Mouse (Mus musculus) liver, adult 2 months (tissue): ENCODE results near the gene Trappc12. TPM values are rescaled to one million over a fixed set of nuclear protein-coding genes. Genes with fewer than 3 reads are reported as not detected.
"Not testable (repeated sequence)": the region's sequence is repeated elsewhere in the genome, so short reads cannot be mapped to it uniquely, and the experiment has no call there.

ENCODE experiments used
- DNase-seq: peaks from one replicate; pipeline ENCODE4 v3.0.0-alpha.2; 2011; ENCODE audit warnings: low read depth, low spot score; ENCODE audit errors: extremely low read depth
- H3K27ac ChIP-seq: fragments of 200-500 bp; replicated peaks from 2 replicates; pipeline ENCODE4 v1.5.1; 2012; ENCODE audit warnings: low read depth, mild to moderate bottlenecking, control low read depth, inconsistent platforms, low read length; ENCODE audit not compliant: insufficient read depth
- H3K27me3 ChIP-seq: fragments of 200-500 bp; 2 replicates; pipeline ENCODE4 v1.6.1; 2012; ENCODE audit warnings: mild to moderate bottlenecking, moderate library complexity, low read length, inconsistent platforms; ENCODE audit not compliant: control insufficient read depth, insufficient read depth
- H3K36me3 ChIP-seq: fragments of 200-500 bp; 2 replicates; pipeline ENCODE4 v1.6.1; 2012; ENCODE audit warnings: low read length, inconsistent platforms; ENCODE audit not compliant: control insufficient read depth, insufficient read depth
- H3K4me1 ChIP-seq: fragments of 200-500 bp; 2 replicates; pipeline ENCODE4 v1.6.1; 2011; ENCODE audit warnings: low read length; ENCODE audit not compliant: control insufficient read depth, insufficient read depth
- H3K4me3 ChIP-seq: fragments of 200-500 bp; 2 replicates; pipeline ENCODE4 v1.5.1; 2011; ENCODE audit warnings: low read depth, mild to moderate bottlenecking, control low read depth, low read length, moderate library complexity; ENCODE audit not compliant: insufficient read depth
- H3K79me2 ChIP-seq: fragments of 200-500 bp; 2 replicates; pipeline ENCODE4 v1.6.1; 2012; ENCODE audit warnings: inconsistent platforms, mild to moderate bottlenecking, low read length, moderate library complexity; ENCODE audit not compliant: control insufficient read depth, insufficient read depth
- H3K9ac ChIP-seq: fragments of 200-500 bp; 2 replicates; pipeline ENCODE4 v1.6.1; 2012; ENCODE audit warnings: low read depth, mild to moderate bottlenecking, control low read depth, inconsistent platforms, low read length
- CTCF ChIP-seq: fragments of 200-500 bp; IDR thresholded peaks from 2 replicates; pipeline ENCODE4 v1.5.1; 2011; ENCODE audit warnings: low read depth, low read length, control low read depth
- POLR2A ChIP-seq: fragments of 200-500 bp; IDR thresholded peaks from 2 replicates; pipeline ENCODE4 v1.6.1; 2011; ENCODE audit warnings: low read length, control low read depth; ENCODE audit not compliant: insufficient read depth; ENCODE audit errors: extremely low read depth
- WGBS: fragments of 180-500 bp; shearing (Covaris S2); methylation state at CpG from one replicate; pipeline ENCODE4 v1.1.7; 2018; 5-methylcytosine and 5-hydroxymethylcytosine counted together
- polyA plus RNA-seq: library from polyadenylated mRNA; depleted of rRNA; stranded (reverse); fragments of >200 nt; gene quantifications from 2 replicates; pipeline ENCODE4 v1.2.3, GENCODE M21; 2012
- total RNA-seq: library from RNA; depleted of rRNA; stranded (reverse); fragments of >200 nt; gene quantifications from 2 replicates; pipeline ENCODE4 v1.2.3, GENCODE M21; 2014

Trappc12 gene
- total and polyA plus RNA-seq, 2 experiments, result 14.3 to 18.1 TPM

DNA sequence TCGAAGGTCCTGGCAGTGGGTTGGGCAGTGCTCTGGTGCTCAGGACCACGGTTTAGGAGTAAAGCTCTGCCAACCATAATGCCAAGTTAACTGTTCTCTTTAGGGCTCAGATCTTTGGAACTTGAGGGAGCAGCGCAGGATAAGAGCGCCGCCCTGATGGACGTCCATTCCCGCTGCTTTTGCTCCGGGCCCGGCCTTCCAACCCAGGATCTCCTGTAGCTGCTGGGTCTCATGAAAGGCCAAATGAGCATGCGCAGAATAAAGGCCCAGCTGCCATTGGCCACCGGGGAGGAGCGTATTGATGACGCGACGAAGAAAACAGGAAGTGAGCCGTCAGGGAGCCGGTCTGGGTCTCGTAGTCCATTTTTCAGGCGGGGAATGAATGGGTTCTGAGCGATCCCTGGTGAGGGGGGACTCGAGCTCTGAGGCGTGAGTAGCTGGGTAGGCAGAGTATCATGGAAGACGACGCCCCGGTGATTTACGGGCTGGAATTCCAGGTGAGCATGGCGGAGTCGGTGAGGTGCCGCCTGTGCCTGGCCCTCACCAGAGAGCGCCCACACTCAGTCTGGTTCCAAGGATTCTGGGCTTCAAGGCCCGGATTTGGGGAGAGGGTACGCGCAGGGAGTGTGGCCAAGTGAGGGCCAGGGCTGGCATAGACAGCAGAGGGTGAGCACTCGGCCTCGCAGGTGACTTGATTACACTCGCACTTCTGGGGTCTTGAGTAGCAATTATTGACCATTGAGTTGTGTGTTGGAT is 1.4 kb upstream of the Trappc12 start, which contains the start of gene Eipr1:
Gene Eipr1, plus strand, starts transcription at position 296 of the 756 bp plus-strand sequence.
- Histone ChIP-seq H3K36me3 (no peaks in the 10 kb centered on the region), H3K4me3 (peak within 1 kb of the TSS; percentile 74), H3K27me3 (no peaks in the 10 kb centered on the region), H3K79me2 (peaks cover 15% of the 10 kb centered on the region; the same call in 1 of the 2 replicates), H3K4me1 (peaks cover 7% of the 10 kb centered on the region; the same call in 1 of the 2 replicates), H3K27ac (peak within 1 kb of the TSS; percentile 32; the same call in 1 of the 2 replicates), H3K9ac (peak within 1 kb of the TSS; percentile 59)
- TF ChIP-seq CTCF, result no peak
- TF ChIP-seq POLR2A, result no peak
- DNase-seq, result peak; percentile 86
- 3% methylated on average over 36 of the region's 36 CpGs for WGBS

DNA sequence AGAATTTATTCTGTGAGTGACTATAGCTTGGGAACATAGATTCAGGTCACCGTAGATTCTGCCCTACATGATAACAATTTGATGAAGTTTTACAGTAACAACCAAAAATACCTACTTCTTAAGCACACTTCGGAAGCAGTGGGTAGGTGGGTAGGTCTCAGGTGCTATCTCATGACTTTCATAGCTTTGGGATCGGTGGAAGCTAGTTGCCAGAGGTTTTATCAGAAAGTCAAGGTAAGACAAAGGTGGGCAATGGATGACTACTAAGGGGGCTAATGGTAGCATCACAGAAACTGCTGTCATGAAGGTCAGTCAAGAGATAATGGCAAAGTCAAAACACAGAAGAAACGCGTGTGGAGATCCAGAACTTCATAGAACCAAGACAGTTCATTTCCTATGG is 604 bp upstream of the Trappc12 start:
- 97% methylated on average over 5 of the region's 5 CpGs for WGBS
- Histone ChIP-seq H3K27me3 (no peaks in the 10 kb centered on the region), H3K79me2 (peaks cover 15% of the 10 kb centered on the region; the same call in 1 of the 2 replicates), H3K36me3 (peaks cover 2% of the 10 kb centered on the region; the same call in 1 of the 2 replicates), H3K27ac (no peak overlapping the region), H3K4me1 (peaks cover 7% of the 10 kb centered on the region; the same call in 1 of the 2 replicates), H3K9ac (no peak overlapping the region), H3K4me3 (no peak overlapping the region; the same call in 1 of the 2 replicates)
- TF ChIP-seq CTCF (no peak), POLR2A (no peak)
- DNase-seq, result no peak

DNA sequence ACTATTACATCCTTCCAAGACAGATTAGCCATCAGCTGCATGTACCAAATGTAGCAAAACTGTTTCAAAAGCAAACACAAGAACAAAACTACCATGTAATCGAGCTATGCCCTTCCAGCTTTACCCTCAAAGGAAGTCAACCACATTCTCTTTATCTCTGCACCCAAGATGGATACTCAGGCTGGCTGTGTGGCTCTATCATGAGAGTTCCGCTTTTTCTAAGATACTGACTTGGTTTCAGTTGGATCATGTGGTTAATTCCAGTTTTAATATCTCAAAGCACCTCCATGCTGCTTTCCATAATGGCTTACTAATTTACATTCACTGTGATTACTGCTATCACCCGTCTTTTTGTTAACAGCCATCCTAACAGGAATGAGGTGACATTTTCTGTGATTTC is 6.9 kb downstream of the Trappc12 start:
- no peak for TF ChIP-seq POLR2A
- DNase-seq, result no peak
- no peak overlapping the region for H3K4me3 ChIP-seq
- no peak overlapping the region for H3K9ac ChIP-seq
- H3K27me3 ChIP-seq, result no peaks in the 10 kb centered on the region
- H3K36me3 ChIP-seq, result peaks cover 10% of the 10 kb centered on the region
- no peak overlapping the region for H3K27ac ChIP-seq
- WGBS, result 75% methylated on average over 3 of the region's 3 CpGs
- H3K4me1 ChIP-seq, result no peaks in the 10 kb centered on the region; the same call in 1 of the 2 replicates
- peaks cover 5% of the 10 kb centered on the region; the same call in 1 of the 2 replicates for H3K79me2 ChIP-seq

DNA sequence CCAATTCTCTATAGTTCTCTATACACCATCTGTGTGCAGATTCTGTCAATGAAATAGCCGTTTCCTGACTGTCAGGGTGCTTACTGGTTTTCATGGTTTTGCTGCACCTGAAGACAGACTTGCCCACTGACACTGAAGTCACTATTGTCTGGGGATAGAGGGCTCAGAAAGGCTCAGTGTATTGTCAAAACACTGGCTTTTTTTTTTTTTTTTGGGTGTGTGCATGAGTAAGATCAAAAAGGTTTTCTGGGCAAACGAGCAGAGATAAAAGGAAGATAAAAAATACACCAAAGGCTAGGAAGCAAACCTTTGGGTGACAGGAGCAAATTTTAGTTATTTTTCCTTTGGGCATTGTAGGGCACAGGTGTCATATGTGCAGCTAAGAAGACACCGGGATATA is 15.0 kb downstream of the Trappc12 start:
- no peak for DNase-seq
- no peak for TF ChIP-seq POLR2A
- no peak for TF ChIP-seq CTCF
- H3K79me2 ChIP-seq, result no peaks in the 10 kb centered on the region
- no peak overlapping the region for H3K4me3 ChIP-seq
- no peaks in the 10 kb centered on the region; the same call in 1 of the 2 replicates for H3K4me1 ChIP-seq
- 97% methylated on average over 3 of the region's 3 CpGs for WGBS
- peaks cover 39% of the 10 kb centered on the region for H3K36me3 ChIP-seq
- no peak overlapping the region for H3K27ac ChIP-seq
- H3K9ac ChIP-seq, result no peak overlapping the region
- H3K27me3 ChIP-seq, result no peaks in the 10 kb centered on the region

DNA sequence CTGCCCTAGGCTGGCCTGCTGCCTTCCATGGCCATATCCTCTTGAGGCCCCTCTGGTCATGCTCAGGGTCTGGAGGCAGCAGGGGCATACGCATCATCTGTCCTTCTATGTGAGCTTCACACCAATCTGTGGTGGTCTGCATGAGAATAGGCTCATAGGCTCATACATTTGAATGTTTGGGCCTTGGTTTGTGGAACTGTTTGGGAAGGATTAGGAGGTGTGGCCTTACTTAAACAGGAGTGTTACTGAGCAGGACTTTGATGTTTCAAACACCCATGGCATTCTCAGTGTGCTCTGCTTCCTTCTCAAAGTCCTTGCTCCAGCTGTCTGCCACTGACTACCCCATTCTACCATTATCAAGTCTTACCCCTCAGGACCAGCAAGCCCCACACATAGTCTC is 16.0 kb downstream of the Trappc12 start:
- TF ChIP-seq POLR2A (no peak), CTCF (no peak)
- no peak for DNase-seq
- 100% methylated on average over 1 of the region's 1 CpGs for WGBS

DNA sequence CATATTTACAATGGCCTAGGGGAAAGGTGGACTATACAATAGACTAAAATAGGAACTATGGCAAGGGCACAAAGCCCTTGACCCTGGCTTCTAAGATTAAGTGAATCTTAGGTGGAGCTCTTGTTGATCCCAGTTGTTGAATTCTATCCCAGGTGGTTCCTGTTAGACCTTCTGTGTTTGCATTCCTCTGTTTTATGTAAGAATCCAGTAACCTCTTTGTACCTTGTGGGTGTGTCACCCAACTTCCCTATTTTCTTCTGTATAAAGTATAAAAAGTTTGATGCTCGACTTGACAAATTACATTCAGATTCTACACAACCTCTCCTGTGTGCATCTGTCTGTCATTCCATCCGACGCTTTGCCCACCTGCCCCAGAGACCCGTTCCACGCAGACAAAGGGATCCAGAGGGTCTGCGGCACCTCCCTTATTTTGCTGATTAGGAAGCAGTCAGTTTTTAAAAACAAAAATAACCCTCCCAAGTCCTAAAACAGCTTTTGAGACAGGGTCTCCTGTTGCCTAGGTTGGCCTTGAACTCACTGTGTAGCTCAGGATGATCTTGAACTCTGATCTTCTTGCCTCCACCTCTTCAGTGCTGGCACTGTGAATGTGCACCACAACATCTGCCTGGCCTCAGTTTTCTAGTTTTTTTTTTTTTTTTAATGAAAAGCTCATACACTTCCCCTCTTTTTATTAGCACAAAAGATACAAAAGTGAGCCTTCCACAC is 16.6 kb downstream of the Trappc12 start:
- WGBS, result 98% methylated on average over 6 of the region's 6 CpGs
- not testable (repeated sequence) for H3K9ac ChIP-seq, H3K4me3 ChIP-seq

More for the DNA sequence above, 16.0 kb downstream of the Trappc12 start:
- H3K4me3 ChIP-seq, result no peak overlapping the region
- no peak overlapping the region for H3K9ac ChIP-seq
- no peaks in the 10 kb centered on the region; the same call in 1 of the 2 replicates for H3K4me1 ChIP-seq
- peaks cover 39% of the 10 kb centered on the region for H3K36me3 ChIP-seq
- no peak overlapping the region for H3K27ac ChIP-seq
- H3K79me2 ChIP-seq, result no peaks in the 10 kb centered on the region
- H3K27me3 ChIP-seq, result no peaks in the 10 kb centered on the region

More for the DNA sequence above, 16.6 kb downstream of the Trappc12 start:
- not testable (repeated sequence) for H3K27me3 ChIP-seq, H3K27ac ChIP-seq, H3K4me1 ChIP-seq, H3K79me2 ChIP-seq, DNase-seq
- peaks cover 39% of the 10 kb centered on the region for H3K36me3 ChIP-seq
